Mouse (Mus musculus) 416B (cell line): ENCODE measurements around the gene Ascc2.
"Not testable (repeated sequence)": the region's sequence is repeated elsewhere in the genome, so short reads cannot be mapped to it uniquely, and the experiment has no call there.

Experiments used
- DNase-seq: peaks from one replicate; pipeline ENCODE4 v3.0.0; 2011; ENCODE audit warnings: low read depth

Ascc2 gene

DNA sequence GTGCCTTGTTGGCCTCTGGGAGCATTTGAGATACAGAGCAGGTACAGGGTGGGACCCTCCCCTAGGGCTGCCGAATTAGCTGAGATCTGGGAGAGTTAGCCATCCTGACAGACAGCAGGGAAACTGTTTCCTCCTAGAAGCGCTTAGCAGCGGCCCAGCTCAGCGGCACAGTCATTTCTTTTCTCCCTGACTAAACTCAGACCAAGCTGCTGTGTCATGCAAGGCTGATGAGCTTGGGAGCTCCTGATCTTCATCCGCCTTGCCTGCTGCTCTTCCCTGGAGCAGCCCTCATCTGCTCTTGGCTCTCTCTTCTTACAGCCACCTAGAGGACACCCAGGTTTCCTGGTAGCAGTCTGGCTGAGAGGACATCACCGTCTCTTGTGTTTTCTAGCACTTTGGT, 46.6 kb downstream of the Ascc2 start:
- DNase-seq = no peak

DNA sequence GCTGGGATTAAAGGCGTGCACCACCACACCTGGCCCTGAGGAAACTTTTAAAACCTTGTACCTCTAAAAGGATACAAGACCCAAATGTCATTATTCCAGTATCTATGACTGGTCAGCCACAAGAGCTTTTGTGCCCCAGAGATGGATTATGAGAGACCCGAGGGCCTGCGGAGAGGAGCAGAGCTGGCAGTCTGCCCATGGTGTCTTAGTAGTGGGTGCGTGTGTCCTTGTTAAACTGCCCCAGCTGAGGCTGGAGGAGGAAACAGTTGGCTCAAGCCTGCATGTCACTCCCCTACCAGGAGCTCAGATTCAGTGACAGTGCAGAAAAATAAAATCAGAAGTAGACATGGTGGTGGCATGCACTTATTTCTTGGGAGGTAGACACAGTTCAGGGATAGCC, 47.5 kb downstream of the Ascc2 start:
- no peak for DNase-seq

GRCm38 (mm10) chr11:4685510-4685909, 48.0 kb downstream of the Ascc2 start:
- DNase-seq = no peak

GRCm38 (mm10) chr11:4687027-4687426, 49.5 kb downstream of the Ascc2 start:
- no peak for DNase-seq

DNA sequence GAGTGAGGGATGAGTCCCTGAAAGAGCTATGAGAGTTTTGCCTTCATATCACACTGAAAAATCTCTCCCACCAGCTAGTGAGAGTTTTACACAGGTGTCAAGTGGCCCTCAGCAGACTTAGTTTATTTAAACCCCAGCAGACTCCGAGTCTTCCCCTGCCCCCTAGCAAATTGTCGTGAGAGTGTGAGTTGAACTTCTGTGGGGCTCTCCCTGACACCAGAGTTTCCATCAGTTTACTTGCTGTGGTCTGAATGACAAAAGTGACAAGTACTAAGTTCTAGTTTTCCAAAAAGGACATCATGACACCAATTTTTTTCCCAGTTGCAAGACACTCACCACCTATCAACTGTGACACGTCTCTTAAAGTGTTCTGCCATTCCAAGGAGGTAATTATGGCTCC, 50.3 kb downstream of the Ascc2 start:
- DNase-seq = no peak

DNA sequence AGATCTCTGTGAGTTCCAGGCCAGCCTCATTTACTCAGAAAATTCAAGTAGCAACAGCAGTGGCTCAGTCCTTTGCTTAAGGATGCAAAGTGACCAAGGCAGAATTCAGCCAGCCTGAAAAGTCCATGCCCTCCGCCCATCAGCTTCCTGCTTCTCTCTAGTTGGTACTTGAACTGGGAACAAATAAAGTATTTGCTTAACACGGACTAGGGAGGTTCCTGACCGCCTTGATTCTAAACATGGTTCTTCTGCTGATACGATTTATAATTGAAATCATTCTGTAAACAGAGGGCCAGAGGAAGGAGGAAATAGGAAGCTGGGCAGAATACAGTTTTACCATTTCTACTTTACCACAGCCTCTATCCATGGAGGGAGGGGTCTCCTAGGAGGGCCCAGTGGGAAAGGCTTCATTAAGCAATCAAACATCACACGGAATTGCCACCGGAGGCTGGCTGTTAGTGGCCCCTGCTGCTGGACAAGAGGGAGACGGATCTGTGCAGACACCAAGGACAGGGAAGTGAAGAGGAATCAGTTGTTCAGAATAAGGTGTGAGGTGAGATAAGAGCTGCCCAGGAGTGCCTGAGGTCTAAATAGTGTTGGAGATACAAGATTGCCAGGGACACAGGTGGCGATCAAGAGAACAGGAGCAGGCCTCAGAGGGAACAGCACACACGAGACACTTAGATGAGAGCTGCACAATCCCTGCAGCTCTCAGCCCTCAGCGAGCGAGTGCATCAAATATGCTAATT, 51.3 kb downstream of the Ascc2 start:
- DNase-seq = no peak

DNA sequence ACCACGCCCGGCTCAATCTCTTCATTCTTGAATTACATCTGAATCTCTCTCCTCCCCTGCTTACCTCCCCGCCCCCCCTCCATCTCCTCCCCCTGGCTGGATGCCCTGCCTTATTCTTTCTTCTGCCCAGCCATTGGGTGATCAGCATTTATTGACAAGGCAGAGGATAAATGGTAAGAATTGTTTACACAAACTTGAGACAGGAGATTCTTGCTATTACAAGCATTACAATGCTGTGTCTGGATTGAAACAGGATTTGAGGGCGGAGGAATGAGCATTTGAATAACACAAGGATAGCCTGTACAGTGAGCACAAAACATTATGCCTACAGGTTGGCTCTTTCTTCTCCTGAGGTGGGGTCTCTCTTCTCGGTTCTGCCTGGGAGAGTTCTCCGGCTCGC, 52.8 kb downstream of the Ascc2 start:
- no peak for DNase-seq

- DNase-seq = no peak
Observed at GRCm38 (mm10) chr11:4691213-4691612, 53.7 kb downstream of the Ascc2 start.

DNA sequence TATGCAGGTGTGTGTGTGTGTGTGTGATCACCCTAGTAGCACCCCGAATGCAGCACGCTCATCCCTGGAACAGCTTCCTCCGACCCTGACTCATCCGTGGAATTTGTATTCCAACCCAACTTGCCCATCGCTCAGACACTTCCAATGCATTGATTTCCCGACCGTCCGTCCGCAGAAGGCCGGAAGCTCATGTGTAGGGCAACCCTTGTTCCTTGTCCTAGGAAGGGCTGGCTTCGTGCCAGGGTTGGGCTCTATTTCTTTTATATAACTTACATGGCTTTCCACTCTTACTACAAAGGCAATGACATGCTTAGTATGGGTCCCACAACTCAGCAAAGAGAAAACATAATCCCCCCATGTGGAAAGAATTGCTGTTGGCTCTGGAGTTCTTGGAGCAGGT, 54.6 kb downstream of the Ascc2 start:
- no peak for DNase-seq

DNA sequence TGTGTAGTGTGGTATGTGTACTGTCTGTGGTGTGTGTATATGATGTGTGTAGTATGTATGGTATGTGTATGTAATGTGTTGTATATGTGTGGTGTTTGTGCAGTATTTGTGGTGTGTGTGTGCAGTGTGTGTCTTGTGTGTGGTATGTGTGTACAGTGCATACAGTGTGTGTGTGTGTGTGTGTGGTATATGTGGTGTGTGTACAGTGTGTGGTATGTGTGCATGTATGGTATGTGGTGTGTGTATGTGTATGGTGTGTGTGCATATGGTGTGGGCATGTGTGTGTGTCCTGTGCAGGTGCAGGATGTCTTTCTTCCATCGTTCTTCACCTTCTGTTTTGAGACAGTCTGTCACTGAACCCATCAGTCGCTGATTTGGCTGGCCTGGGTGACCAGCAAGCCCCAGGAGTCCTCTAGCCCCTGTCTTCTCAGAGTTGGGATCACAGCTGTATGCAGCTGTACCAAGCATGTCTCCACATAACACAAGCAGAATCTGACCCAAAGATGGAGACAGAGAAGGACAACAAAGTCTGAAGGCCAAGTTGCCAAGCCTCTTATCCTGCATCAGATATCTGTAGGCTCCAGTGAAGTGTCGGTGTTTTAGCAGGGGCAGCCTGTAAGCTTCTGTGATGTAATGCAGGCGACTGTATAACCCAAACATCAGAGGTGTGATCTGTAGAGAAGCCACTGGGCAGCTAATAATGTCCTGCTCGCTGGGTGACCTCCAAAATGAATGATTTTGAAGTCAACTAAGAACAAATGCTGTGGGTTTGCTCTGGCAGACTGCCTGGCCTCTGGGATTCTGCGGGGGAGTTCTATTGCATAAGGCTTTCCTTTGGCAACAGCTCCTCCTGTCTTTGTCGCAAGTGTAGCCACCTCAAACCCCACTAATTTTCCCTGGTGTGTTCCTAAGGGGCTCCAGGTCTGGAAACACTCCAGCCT, 59.8 kb downstream of the Ascc2 start:
- peak; percentile 82 for DNase-seq

- DNase-seq = no peak
Observed at GRCm38 (mm10) chr11:4700726-4701125, 63.2 kb downstream of the Ascc2 start.

DNA sequence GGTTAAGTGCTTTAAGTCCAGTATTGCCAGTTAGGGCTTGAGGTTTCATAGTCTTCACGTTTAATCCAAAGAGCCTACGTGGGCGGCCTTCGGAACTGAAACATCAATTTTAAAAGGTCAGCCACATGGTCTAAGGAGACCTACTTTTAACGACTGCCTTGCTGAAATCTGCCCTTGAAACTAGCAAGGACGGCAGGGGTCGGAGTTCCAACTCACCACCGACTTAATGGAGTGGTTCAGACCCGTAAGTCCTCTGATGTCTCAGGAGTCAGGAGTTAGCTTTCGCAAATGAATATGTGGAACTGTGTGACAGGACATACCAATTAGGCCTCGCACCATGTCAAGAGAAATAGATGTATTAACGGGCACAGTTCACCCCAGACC, 66.1 kb downstream of the Ascc2 start:
- DNase-seq = no peak

- DNase-seq = peak; percentile 99
Observed at GRCm38 (mm10) chr11:4704072-4704964, 66.8 kb downstream of the Ascc2 start, which contains the start of the genes Uqcr10 and Zmat5. Gene Uqcr10 (minus strand): TSS chr11:4704342. Gene Zmat5 (plus strand): TSS chr11:4704678.

DNA sequence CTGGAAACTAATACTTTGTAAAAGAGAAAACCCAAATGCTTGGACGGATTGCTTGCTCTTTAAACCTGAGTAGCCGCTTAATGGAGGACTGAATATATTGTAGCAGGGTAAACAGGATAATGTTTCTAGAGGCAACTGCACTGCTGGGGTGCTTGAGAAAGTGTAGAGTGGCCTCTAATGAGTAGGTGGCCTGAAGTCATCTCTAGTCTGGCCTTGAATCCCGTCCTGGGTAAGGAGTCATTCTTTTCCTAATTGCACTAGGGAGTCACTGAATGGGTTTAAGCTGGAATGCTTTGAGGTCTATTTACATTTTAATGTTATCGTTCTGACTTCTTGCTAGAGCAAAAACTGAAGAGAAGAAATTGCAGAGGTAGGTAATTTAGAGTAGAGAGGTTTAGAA, 67.6 kb downstream of the Ascc2 start:
- DNase-seq = no peak

DNA sequence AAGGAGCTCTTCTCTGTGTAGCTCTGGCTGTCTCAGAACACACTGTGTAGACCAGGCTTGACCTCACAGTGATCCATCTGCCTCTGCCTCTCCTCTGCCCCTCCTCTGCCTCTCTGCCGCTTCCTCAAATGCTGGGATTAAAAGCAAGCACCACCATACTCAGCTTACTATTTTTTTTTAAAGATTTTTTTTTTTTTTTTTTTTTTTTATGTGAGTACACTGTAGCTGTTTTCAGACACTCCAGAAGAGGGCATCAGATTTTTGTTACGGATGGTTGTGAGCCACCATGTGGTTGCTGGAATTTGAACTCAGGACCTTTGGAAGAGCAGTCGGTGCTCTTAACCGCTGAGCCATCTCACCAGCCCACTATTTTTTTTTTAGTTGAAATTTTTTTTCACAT, 72.6 kb downstream of the Ascc2 start:
- DNase-seq = not testable (repeated sequence)

DNA sequence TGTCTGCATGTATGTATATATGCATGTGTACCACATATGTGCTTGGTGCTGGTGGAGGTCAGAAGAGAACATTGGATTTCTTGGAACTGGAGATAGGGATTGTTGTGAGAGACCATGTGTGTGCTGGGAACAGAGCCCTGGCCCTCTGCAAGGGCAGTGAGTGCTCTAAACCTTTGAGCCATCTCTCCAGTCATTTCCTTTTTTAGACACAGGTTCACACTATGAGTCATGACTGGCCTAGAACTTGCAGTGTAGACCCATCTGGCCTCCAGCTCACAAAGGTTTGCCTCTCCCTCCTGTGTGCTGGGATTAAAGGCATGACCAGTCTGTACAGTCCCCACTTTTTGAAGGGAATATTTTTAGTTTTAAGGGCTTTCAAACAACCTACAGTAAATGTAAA, 75.3 kb downstream of the Ascc2 start:
- DNase-seq = peak; percentile 42

DNA sequence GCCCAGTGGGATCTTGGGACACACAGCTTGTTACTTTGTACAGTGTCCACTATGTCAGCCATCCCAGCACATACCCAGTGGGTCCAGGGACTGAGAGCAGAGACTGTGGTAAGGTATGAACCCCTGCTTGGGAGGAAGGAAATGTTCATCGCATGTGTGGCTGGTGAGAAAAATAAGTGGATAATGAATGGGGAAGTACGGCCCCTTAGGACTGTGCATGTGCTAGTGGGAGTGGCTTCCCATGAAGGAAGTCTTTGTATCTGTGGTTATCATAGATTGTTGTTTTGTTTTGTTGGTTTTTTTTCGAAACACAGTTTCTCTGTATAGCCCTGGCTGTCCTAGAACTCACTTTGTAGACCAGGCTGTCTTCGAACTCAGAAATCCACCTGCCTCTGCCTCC, 77.2 kb downstream of the Ascc2 start:
- DNase-seq = peak; percentile 71

GRCm38 (mm10) chr11:4715596-4715995, 78.0 kb downstream of the Ascc2 start:
- no peak for DNase-seq

- no peak for DNase-seq
Observed at GRCm38 (mm10) chr11:4716530-4717236, 79.1 kb downstream of the Ascc2 start.

- DNase-seq = no peak
Observed at GRCm38 (mm10) chr11:4718548-4718947, 81.0 kb downstream of the Ascc2 start.

DNA sequence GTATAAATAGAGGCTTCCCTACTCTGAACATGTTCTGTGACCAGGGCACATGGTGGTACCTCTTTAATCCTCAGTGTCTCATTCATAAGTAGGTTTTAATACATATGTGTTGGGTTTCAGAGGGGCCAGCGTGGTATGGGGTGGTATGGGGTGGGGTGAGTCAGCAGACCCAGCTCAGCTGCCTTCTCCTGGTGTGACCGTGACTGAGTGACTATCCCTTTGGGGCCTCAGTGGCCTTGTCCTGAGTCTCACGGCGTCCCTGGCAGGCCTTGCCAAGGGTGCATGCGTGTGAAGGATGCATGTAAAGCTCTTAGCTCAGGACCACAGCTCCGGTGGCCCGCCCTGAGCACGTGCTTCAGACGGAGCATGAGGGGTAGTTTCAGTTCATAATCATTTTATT, 82.4 kb downstream of the Ascc2 start:
- DNase-seq = no peak
